Mouse (Mus musculus): ENCODE results near the gene Wnk1. TPM values are rescaled to one million over a fixed set of nuclear protein-coding genes. Genes with fewer than 3 reads are reported as not detected.
A peak's percentile ranks its signal among the peaks of the same experiment; 100 is the strongest.

Gene Wnk1
- polyA plus RNA-seq, 1 experiment from 2014 or later = 72.8 TPM

- Histone ChIP-seq H3K27me3 (no peaks in the 10 kb centered on the region), H3K36me3 (no peaks in the 10 kb centered on the region), H3K27ac (peak overlapping the region; percentile 90), H3K4me2 (peak overlapping the region; percentile 78), H3K9me3 (no peaks in the 10 kb centered on the region), H3K4me1 (peaks cover 4% of the 10 kb centered on the region; the same call in 1 of the 2 replicates), H3K4me3 (peak overlapping the region; percentile 88), H3K9ac (no peak overlapping the region)
- ATAC-seq (ENCODE audit: insufficient number of reproducible peaks, low FRiP score, low TSS enrichment, low read depth) = no peak
- WGBS = under 1% methylated on average over 9 of the region's 9 CpGs
Observed at GRCm38 (mm10) chr6:120039256-120039563, 738 bp upstream of the Wnk1 start.

GRCm38 (mm10) chr6:120037636-120038365 lies 671 bp downstream of the Wnk1 start:
- no peaks in the 10 kb centered on the region for H3K9me3 ChIP-seq
- under 1% methylated on average over 82 of the region's 85 CpGs for WGBS
- peak overlapping the region; percentile 88 for H3K4me3 ChIP-seq
- peaks cover 4% of the 10 kb centered on the region; the same call in 1 of the 2 replicates for H3K4me1 ChIP-seq
- H3K9ac ChIP-seq = peak overlapping the region; percentile 86
- no peaks in the 10 kb centered on the region for H3K36me3 ChIP-seq
- H3K4me2 ChIP-seq = peak overlapping the region; percentile 86
- peak overlapping the region; percentile 99 for H3K27ac ChIP-seq
- no peaks in the 10 kb centered on the region for H3K27me3 ChIP-seq
- ATAC-seq (ENCODE audit: insufficient number of reproducible peaks, low FRiP score, low TSS enrichment, low read depth) = peak; percentile 62

GRCm38 (mm10) chr6:120037004-120037635 lies 1.4 kb downstream of the Wnk1 start:
- Histone ChIP-seq H3K4me2 (peak overlapping the region; percentile 86), H3K9ac (peak overlapping the region; percentile 86), H3K36me3 (no peaks in the 10 kb centered on the region; the same call in 1 of the 2 replicates), H3K9me3 (no peaks in the 10 kb centered on the region), H3K27me3 (no peaks in the 10 kb centered on the region), H3K4me1 (peaks cover 4% of the 10 kb centered on the region; the same call in 1 of the 2 replicates), H3K27ac (peak overlapping the region; percentile 99), H3K4me3 (peak overlapping the region; percentile 88)
- ATAC-seq (ENCODE audit: insufficient number of reproducible peaks, low FRiP score, low TSS enrichment, low read depth) = no peak
- under 1% methylated on average over 51 of the region's 51 CpGs for WGBS

GRCm38 (mm10) chr6:120024577-120024976 lies 13.9 kb downstream of the Wnk1 start:
- H3K9me3 ChIP-seq = no peaks in the 10 kb centered on the region
- no peak overlapping the region for H3K9ac ChIP-seq

GRCm38 (mm10) chr6:120023746-120024145 lies 14.7 kb downstream of the Wnk1 start:
- no peak overlapping the region for H3K9ac ChIP-seq
- 19% methylated on average over 1 of the region's 1 CpGs for WGBS
- H3K4me2 ChIP-seq = no peak overlapping the region
- no peak for ATAC-seq (ENCODE audit: insufficient number of reproducible peaks, low FRiP score, low TSS enrichment, low read depth)
- H3K9me3 ChIP-seq = no peaks in the 10 kb centered on the region
- H3K4me3 ChIP-seq = no peak overlapping the region
- peaks cover 3% of the 10 kb centered on the region; the same call in 1 of the 2 replicates for H3K4me1 ChIP-seq
- 0 out of 2 replicates have a peak, but pooled peaks cover 6% of the 10 kb centered on the region for H3K36me3 ChIP-seq
- no peak overlapping the region for H3K27ac ChIP-seq
- no peaks in the 10 kb centered on the region for H3K27me3 ChIP-seq

More at GRCm38 (mm10) chr6:120024577-120024976, 13.9 kb downstream of the Wnk1 start:
- no peak for ATAC-seq (ENCODE audit: insufficient number of reproducible peaks, low FRiP score, low TSS enrichment, low read depth)
- H3K4me3 ChIP-seq = no peak overlapping the region
- no peaks in the 10 kb centered on the region for H3K4me1 ChIP-seq
- H3K27ac ChIP-seq = no peak overlapping the region
- no peaks in the 10 kb centered on the region for H3K27me3 ChIP-seq
- no peak overlapping the region for H3K4me2 ChIP-seq
- H3K36me3 ChIP-seq = peaks cover 11% of the 10 kb centered on the region; the same call in 1 of the 2 replicates

GRCm38 (mm10) chr6:120022042-120022441 lies 16.4 kb downstream of the Wnk1 start:
- Histone ChIP-seq H3K9me3 (no peaks in the 10 kb centered on the region), H3K27ac (no peak overlapping the region), H3K36me3 (0 out of 2 replicates have a peak, but pooled peaks cover 6% of the 10 kb centered on the region), H3K27me3 (no peaks in the 10 kb centered on the region), H3K9ac (no peak overlapping the region), H3K4me1 (peaks cover 3% of the 10 kb centered on the region; the same call in 1 of the 2 replicates), H3K4me3 (no peak overlapping the region), H3K4me2 (no peak overlapping the region)
- 87% methylated on average over 3 of the region's 3 CpGs for WGBS
- no peak for ATAC-seq (ENCODE audit: insufficient number of reproducible peaks, low FRiP score, low TSS enrichment, low read depth)

GRCm38 (mm10) chr6:120019697-120020096 lies 18.8 kb downstream of the Wnk1 start:
- peaks cover 3% of the 10 kb centered on the region; the same call in 1 of the 2 replicates for H3K4me1 ChIP-seq
- no peak overlapping the region for H3K27ac ChIP-seq
- no peak overlapping the region for H3K4me2 ChIP-seq
- no peaks in the 10 kb centered on the region for H3K27me3 ChIP-seq
- WGBS = 96% methylated on average over 2 of the region's 2 CpGs
- H3K9ac ChIP-seq = no peak overlapping the region
- no peak overlapping the region for H3K4me3 ChIP-seq
- no peaks in the 10 kb centered on the region for H3K9me3 ChIP-seq
- ATAC-seq (ENCODE audit: insufficient number of reproducible peaks, low FRiP score, low TSS enrichment, low read depth) = no peak
- no peaks in the 10 kb centered on the region for H3K36me3 ChIP-seq

GRCm38 (mm10) chr6:120013125-120013524 lies 25.3 kb downstream of the Wnk1 start:
- H3K4me3 ChIP-seq = no peak overlapping the region
- H3K4me1 ChIP-seq = peaks cover 2% of the 10 kb centered on the region; the same call in 1 of the 2 replicates
- 85% methylated on average over 1 of the region's 1 CpGs for WGBS
- H3K36me3 ChIP-seq = no peaks in the 10 kb centered on the region
- H3K4me2 ChIP-seq = no peak overlapping the region
- no peak for ATAC-seq (ENCODE audit: insufficient number of reproducible peaks, low FRiP score, low TSS enrichment, low read depth)
- H3K9me3 ChIP-seq = no peaks in the 10 kb centered on the region
- no peak overlapping the region for H3K27ac ChIP-seq
- H3K27me3 ChIP-seq = no peaks in the 10 kb centered on the region
- H3K9ac ChIP-seq = no peak overlapping the region

- ATAC-seq (ENCODE audit: insufficient number of reproducible peaks, low FRiP score, low TSS enrichment, low read depth) = no peak
- Histone ChIP-seq H3K9ac (no peak overlapping the region), H3K9me3 (no peaks in the 10 kb centered on the region), H3K36me3 (no peaks in the 10 kb centered on the region), H3K4me3 (no peak overlapping the region), H3K4me2 (no peak overlapping the region), H3K27ac (no peak overlapping the region), H3K4me1 (peaks cover 2% of the 10 kb centered on the region; the same call in 1 of the 2 replicates), H3K27me3 (no peaks in the 10 kb centered on the region)
- 97% methylated on average over 1 of the region's 1 CpGs for WGBS
Observed at GRCm38 (mm10) chr6:120011440-120011839, 27.0 kb downstream of the Wnk1 start.

GRCm38 (mm10) chr6:120011001-120011400 lies 27.5 kb downstream of the Wnk1 start:
- H3K4me3 ChIP-seq = no peak overlapping the region
- no peak for ATAC-seq (ENCODE audit: insufficient number of reproducible peaks, low FRiP score, low TSS enrichment, low read depth)
- H3K9me3 ChIP-seq = no peaks in the 10 kb centered on the region
- H3K27me3 ChIP-seq = no peaks in the 10 kb centered on the region
- H3K27ac ChIP-seq = no peak overlapping the region
- H3K36me3 ChIP-seq = no peaks in the 10 kb centered on the region
- H3K9ac ChIP-seq = no peak overlapping the region
- 79% methylated on average over 1 of the region's 1 CpGs for WGBS
- H3K4me2 ChIP-seq = no peak overlapping the region
- peaks cover 2% of the 10 kb centered on the region; the same call in 1 of the 2 replicates for H3K4me1 ChIP-seq

- Histone ChIP-seq H3K9ac (no peak overlapping the region), H3K27ac (no peak overlapping the region), H3K9me3 (no peaks in the 10 kb centered on the region), H3K27me3 (no peaks in the 10 kb centered on the region), H3K36me3 (no peaks in the 10 kb centered on the region), H3K4me1 (peaks cover 2% of the 10 kb centered on the region; the same call in 1 of the 2 replicates), H3K4me3 (no peak overlapping the region), H3K4me2 (no peak overlapping the region)
- no peak for ATAC-seq (ENCODE audit: insufficient number of reproducible peaks, low FRiP score, low TSS enrichment, low read depth)
Observed at GRCm38 (mm10) chr6:120010535-120010934, 27.9 kb downstream of the Wnk1 start.

- ATAC-seq (ENCODE audit: insufficient number of reproducible peaks, low FRiP score, low TSS enrichment, low read depth) = no peak
- Histone ChIP-seq H3K27me3 (no peaks in the 10 kb centered on the region), H3K9ac (no peak overlapping the region), H3K27ac (no peak overlapping the region), H3K9me3 (no peaks in the 10 kb centered on the region), H3K36me3 (peaks cover 10% of the 10 kb centered on the region), H3K4me2 (no peak overlapping the region), H3K4me3 (no peak overlapping the region), H3K4me1 (no peaks in the 10 kb centered on the region)
Observed at GRCm38 (mm10) chr6:120001718-120002117, 36.8 kb downstream of the Wnk1 start.

Measured in limb, embryonic 15.5 days (tissue).